Mouse (Mus musculus): Measurements from ENCODE around the gene Igfbp4. TPM values are rescaled to one million over a fixed set of nuclear protein-coding genes. Genes with fewer than 3 reads are reported as not detected.

Gene Igfbp4
- polyA plus RNA-seq, 2 experiments = 942 to 1,086 TPM

GRCm38 (mm10) chr11:99071866-99072265, 30.8 kb downstream of the Igfbp4 start:
- peak overlapping the region; percentile 23 for H3K4me2 ChIP-seq (replicated peaks; ENCODE audit: low read depth, low read length, severe bottlenecking)
- no peak overlapping the region for H3K4me3 ChIP-seq (replicated peaks; ENCODE audit: low read length)
- TF ChIP-seq POLR2A (IDR thresholded peaks at IDR 0.05; ENCODE audit: borderline replicate concordance, extremely low read depth, insufficient read depth, insufficient read length) = no peak
- H3K27ac ChIP-seq (replicated peaks; ENCODE audit: low read depth, low read length) = peak overlapping the region; percentile 79
- peak; percentile 88 for DNase-seq (ENCODE audit: low spot score)
- WGBS = 1% methylated on average over 6 of the region's 6 CpGs
- no peaks in the 10 kb centered on the region for H3K27me3 ChIP-seq (ENCODE audit: control insufficient read depth, insufficient read depth, low read length)
- ATAC-seq (ENCODE audit: low FRiP score, low read depth) = peak; percentile 91
- H3K4me1 ChIP-seq (ENCODE audit: control insufficient read depth, insufficient read depth, low read length) = peaks cover 42% of the 10 kb centered on the region
- no peaks in the 10 kb centered on the region for H3K36me3 ChIP-seq (ENCODE audit: control insufficient read depth, insufficient read depth, low read length)
- H3K9me3 ChIP-seq (ENCODE audit: control insufficient read depth, low read length) = no peaks in the 10 kb centered on the region
- no peak overlapping the region for H3K9ac ChIP-seq (ENCODE audit: low read depth, low read length, severe bottlenecking)

DNA sequence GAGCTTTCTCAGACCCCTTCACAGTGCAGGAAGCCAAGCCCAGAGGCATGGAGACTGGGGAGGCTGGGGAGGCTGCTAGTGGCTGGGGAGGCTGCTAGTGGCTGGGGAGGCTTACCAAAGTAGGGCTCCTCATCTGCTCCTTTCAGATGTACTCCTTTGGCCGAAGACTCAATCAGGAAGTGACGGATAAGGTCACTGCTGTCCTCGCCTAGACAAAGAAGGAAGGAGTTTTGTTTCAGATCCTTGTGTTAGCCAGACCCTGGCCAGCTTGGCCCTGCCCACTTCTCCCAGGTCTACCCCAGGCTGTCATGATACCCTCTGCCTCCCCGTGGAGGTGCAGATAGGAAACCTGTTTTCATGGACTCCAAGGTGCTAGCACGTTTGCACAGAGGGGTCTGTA, 32.7 kb downstream of the Igfbp4 start:
- peaks cover 55% of the 10 kb centered on the region for H3K4me1 ChIP-seq (ENCODE audit: control insufficient read depth, insufficient read depth, low read length)
- 50% methylated on average over 5 of the region's 5 CpGs for WGBS
- no peak for TF ChIP-seq POLR2A (IDR thresholded peaks at IDR 0.05; ENCODE audit: borderline replicate concordance, extremely low read depth, insufficient read depth, insufficient read length)
- no peaks in the 10 kb centered on the region for H3K36me3 ChIP-seq (ENCODE audit: control insufficient read depth, insufficient read depth, low read length)
- no peak overlapping the region for H3K9ac ChIP-seq (ENCODE audit: low read depth, low read length, severe bottlenecking)
- no peak for DNase-seq (ENCODE audit: low spot score)
- no peak overlapping the region for H3K4me2 ChIP-seq (replicated peaks; ENCODE audit: low read depth, low read length, severe bottlenecking)
- H3K27me3 ChIP-seq (ENCODE audit: control insufficient read depth, insufficient read depth, low read length) = no peaks in the 10 kb centered on the region
- H3K9me3 ChIP-seq (ENCODE audit: control insufficient read depth, low read length) = no peaks in the 10 kb centered on the region
- ATAC-seq (ENCODE audit: low FRiP score, low read depth) = no peak
- H3K27ac ChIP-seq (replicated peaks; ENCODE audit: low read depth, low read length) = no peak overlapping the region
- no peak overlapping the region for H3K4me3 ChIP-seq (replicated peaks; ENCODE audit: low read length)

GRCm38 (mm10) chr11:99076744-99077319, 35.8 kb downstream of the Igfbp4 start:
- DNase-seq (ENCODE audit: low spot score) (no peak), ATAC-seq (ENCODE audit: low FRiP score, low read depth) (no peak)
- H3K4me2 ChIP-seq (replicated peaks; ENCODE audit: low read depth, low read length, severe bottlenecking) = no peak overlapping the region
- peaks cover 64% of the 10 kb centered on the region for H3K4me1 ChIP-seq (ENCODE audit: control insufficient read depth, insufficient read depth, low read length)
- H3K27ac ChIP-seq (replicated peaks; ENCODE audit: low read depth, low read length) = 0 out of 2 replicates have a peak overlapping the region, but pooled peaks have one; percentile 22
- no peaks in the 10 kb centered on the region for H3K27me3 ChIP-seq (ENCODE audit: control insufficient read depth, insufficient read depth, low read length)
- no peaks in the 10 kb centered on the region for H3K36me3 ChIP-seq (ENCODE audit: control insufficient read depth, insufficient read depth, low read length)
- H3K4me3 ChIP-seq (replicated peaks; ENCODE audit: low read length) = no peak overlapping the region
- no peaks in the 10 kb centered on the region for H3K9me3 ChIP-seq (ENCODE audit: control insufficient read depth, low read length)
- TF ChIP-seq POLR2A (IDR thresholded peaks at IDR 0.05; ENCODE audit: borderline replicate concordance, extremely low read depth, insufficient read depth, insufficient read length) = no peak
- 73% methylated on average over 5 of the region's 5 CpGs for WGBS
- H3K9ac ChIP-seq (ENCODE audit: low read depth, low read length, severe bottlenecking) = no peak overlapping the region

GRCm38 (mm10) chr11:99077869-99078268, 36.8 kb downstream of the Igfbp4 start:
- ATAC-seq (ENCODE audit: low FRiP score, low read depth) = 0 out of 2 replicates have a peak, but pooled peaks have one; percentile 11
- 45% methylated on average over 8 of the region's 8 CpGs for WGBS
- H3K4me2 ChIP-seq (replicated peaks; ENCODE audit: low read depth, low read length, severe bottlenecking) = no peak overlapping the region
- no peak for DNase-seq (ENCODE audit: low spot score)
- peak overlapping the region; percentile 72 for H3K27ac ChIP-seq (replicated peaks; ENCODE audit: low read depth, low read length)
- H3K9ac ChIP-seq (ENCODE audit: low read depth, low read length, severe bottlenecking) = no peak overlapping the region
- H3K4me1 ChIP-seq (ENCODE audit: control insufficient read depth, insufficient read depth, low read length) = peaks cover 63% of the 10 kb centered on the region
- no peaks in the 10 kb centered on the region for H3K9me3 ChIP-seq (ENCODE audit: control insufficient read depth, low read length)
- no peak for TF ChIP-seq POLR2A (IDR thresholded peaks at IDR 0.05; ENCODE audit: borderline replicate concordance, extremely low read depth, insufficient read depth, insufficient read length)
- no peaks in the 10 kb centered on the region for H3K36me3 ChIP-seq (ENCODE audit: control insufficient read depth, insufficient read depth, low read length)
- H3K27me3 ChIP-seq (ENCODE audit: control insufficient read depth, insufficient read depth, low read length) = no peaks in the 10 kb centered on the region
- no peak overlapping the region for H3K4me3 ChIP-seq (replicated peaks; ENCODE audit: low read length)

DNA sequence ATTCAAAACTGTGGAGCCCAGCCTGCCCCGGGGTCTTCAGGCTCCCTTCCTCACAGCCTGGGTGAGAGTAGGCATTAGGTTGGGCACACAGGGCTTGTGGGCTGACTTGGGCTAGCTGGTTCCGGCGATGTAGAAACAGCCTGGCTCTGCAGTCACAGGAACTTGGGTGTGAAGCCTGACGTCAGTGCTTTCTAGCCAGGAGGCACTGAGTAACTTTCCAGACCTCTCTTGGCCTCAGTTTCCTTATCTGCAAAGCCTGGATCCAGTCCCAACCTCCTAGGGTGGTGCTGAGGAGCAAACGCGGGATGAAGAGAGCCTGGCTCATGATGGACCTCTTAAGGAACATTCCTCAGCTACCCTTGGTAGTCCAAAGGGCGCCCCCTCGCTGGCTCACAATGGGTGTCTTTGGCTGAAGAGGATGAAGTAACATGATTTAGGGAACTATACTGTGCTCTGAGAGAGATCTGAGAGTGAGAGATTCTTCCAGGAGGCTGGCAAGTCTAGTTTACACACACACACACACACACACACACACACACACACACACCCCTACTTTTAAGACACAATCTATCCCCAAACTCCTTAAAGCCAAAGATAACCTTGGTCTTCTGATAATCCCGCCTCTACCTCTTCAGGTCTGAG, 40.0 kb downstream of the Igfbp4 start:
- Histone ChIP-seq H3K36me3 (ENCODE audit: control insufficient read depth, insufficient read depth, low read length) (no peaks in the 10 kb centered on the region), H3K4me1 (ENCODE audit: control insufficient read depth, insufficient read depth, low read length) (peaks cover 42% of the 10 kb centered on the region), H3K9ac (ENCODE audit: low read depth, low read length, severe bottlenecking) (no peak overlapping the region), H3K9me3 (ENCODE audit: control insufficient read depth, low read length) (no peaks in the 10 kb centered on the region), H3K4me3 (replicated peaks; ENCODE audit: low read length) (no peak overlapping the region), H3K27me3 (ENCODE audit: control insufficient read depth, insufficient read depth, low read length) (no peaks in the 10 kb centered on the region), H3K27ac (replicated peaks; ENCODE audit: low read depth, low read length) (peak overlapping the region; percentile 90), H3K4me2 (replicated peaks; ENCODE audit: low read depth, low read length, severe bottlenecking) (no peak overlapping the region)
- WGBS = 82% methylated on average over 9 of the region's 9 CpGs
- ATAC-seq (ENCODE audit: low FRiP score, low read depth) (no peak), DNase-seq (ENCODE audit: low spot score) (no peak)
- no peak for TF ChIP-seq POLR2A (IDR thresholded peaks at IDR 0.05; ENCODE audit: borderline replicate concordance, extremely low read depth, insufficient read depth, insufficient read length)
